Mouse (Mus musculus) pancreas, adult 10 weeks (tissue): Measurements from ENCODE around the gene Zfp994. TPM values are rescaled to one million over a fixed set of nuclear protein-coding genes. Genes with fewer than 3 reads are reported as not detected.

Experiments
- polyA plus RNA-seq: library from polyadenylated mRNA; stranded (reverse); fragments of 350-450 nt; fragmentation: Illumina TruSeq; extraction: RNeasy Lipid Tissue Mini Kit (QIAGEN cat#74804); gene quantifications from one replicate; pipeline ENCODE4 v1.2.3, GENCODE M21; 2015; ENCODE audit warnings: low read depth, low replicate concordance; ENCODE audit not compliant: insufficient read depth

The Zfp994 gene
- 1.3 TPM for polyA plus RNA-seq

DNA sequence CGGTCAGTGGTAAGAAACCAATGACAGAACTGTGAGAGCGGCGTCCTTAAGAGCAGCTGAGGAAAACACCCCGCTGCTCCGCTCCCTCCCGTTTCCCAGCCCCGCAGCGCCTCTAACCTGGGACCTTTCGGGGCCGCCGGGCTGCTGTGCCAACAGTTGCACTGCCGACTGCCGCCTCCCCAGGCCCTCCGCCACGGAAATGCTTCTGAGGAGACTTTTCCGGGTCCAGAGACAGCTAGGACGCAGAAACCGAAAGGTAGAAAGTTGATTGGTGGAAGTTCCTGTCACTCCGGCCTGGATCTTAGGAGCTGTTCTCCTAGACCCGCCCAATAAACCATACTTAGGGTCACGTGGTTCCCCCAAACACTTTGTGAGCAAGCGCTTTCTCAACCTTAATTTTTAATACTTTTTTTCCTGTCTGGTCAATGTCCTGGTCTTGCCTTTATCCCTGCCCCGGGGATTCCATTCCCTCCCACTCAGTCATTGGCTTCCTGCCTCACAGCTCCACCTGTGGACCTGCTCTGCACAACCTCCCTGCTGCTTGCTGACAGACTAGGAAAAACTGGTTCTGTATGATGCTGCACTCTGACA, at the start of gene Zfp994:
Gene Zfp994, minus strand, starts transcription at position 195 of the 591 bp plus-strand sequence.

DNA sequence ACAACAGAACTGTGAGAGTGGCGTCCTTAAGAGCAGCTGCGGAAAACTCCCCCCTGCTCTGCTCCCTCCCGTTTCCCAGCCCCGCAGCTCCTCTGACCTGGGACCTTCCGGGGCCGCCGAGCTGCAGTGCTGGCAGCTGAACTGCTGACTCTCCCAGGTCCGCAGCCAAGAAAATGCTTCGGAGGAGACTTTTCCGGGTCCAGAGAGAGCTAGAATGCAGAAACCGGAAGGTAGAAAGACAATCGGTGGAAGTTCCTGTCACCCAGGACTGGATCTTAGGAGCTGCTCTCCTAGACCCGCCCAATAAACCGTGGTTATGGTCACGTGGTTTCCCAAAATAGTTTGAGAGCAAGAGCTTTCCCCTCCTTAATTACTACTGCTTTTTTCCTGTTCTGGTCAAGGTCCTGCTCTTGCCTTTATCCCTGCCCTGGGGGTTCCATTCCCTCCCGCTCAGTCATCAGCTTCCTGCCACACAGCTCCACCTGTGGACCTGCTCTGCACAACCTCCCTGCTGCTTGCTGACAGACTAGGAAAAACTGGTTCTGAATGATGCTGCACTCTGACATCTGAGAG, 59.6 kb downstream of the Zfp994 start, which contains the start of gene Zfp947:
Gene Zfp947, minus strand, starts transcription at position 469 of the 573 bp plus-strand sequence.

Other genes with a start within 250 kb of the Zfp994 start
- 0.74 TPM for gene Zfp947, start 59.4 kb downstream of the Zfp994 start, polyA plus RNA-seq
- 3.5 TPM for gene CT030661.1, start 89.2 kb upstream of the Zfp994 start, polyA plus RNA-seq
- 2.4 TPM for gene Zfp944, start 135.8 kb upstream of the Zfp994 start, polyA plus RNA-seq
- 2.3 TPM for gene Zfp758, start 135.8 kb upstream of the Zfp994 start, polyA plus RNA-seq
- 4.0 TPM for gene Zfp946, start 198.6 kb upstream of the Zfp994 start, polyA plus RNA-seq